Mouse (Mus musculus) kidney, embryonic 15.5 days (tissue): ENCODE data around the gene Arhgap32. TPM values are rescaled to one million over a fixed set of nuclear protein-coding genes. Genes with fewer than 3 reads are reported as not detected.
A peak's percentile ranks its signal among the peaks of the same experiment; 100 is the strongest.

Experiments used
- ATAC-seq: fragments of 200-750 bp; cut with Nextera tagmentation; replicated peaks from 2 replicates; pipeline ENCODE4 v1.8.0; 2017; ENCODE audit warnings: moderate TSS enrichment; ENCODE audit not compliant: low FRiP score
- H3K27ac ChIP-seq: fragments of 300-500 bp; sonication (generic); 2 replicates; pipeline ENCODE4 v1.5.1; 2015; ENCODE audit warnings: mild to moderate bottlenecking, inconsistent platforms
- H3K27me3 ChIP-seq: fragments of 300-500 bp; sonication (generic); 2 replicates; pipeline ENCODE4 v1.6.1; 2015; ENCODE audit warnings: inconsistent platforms
- H3K36me3 ChIP-seq: fragments of 300-500 bp; sonication (generic); 2 replicates; pipeline ENCODE4 v1.6.1; 2015; ENCODE audit warnings: inconsistent platforms
- H3K4me1 ChIP-seq: fragments of 300-500 bp; sonication (generic); 2 replicates; pipeline ENCODE4 v1.6.1; 2015; ENCODE audit warnings: inconsistent platforms
- H3K4me2 ChIP-seq: fragments of 300-500 bp; sonication (generic); 2 replicates; pipeline ENCODE4 v1.6.1; 2015; ENCODE audit warnings: moderate library complexity, mild to moderate bottlenecking, inconsistent platforms
- H3K4me3 ChIP-seq: fragments of 300-500 bp; sonication (generic); replicated peaks from 2 replicates; pipeline ENCODE4 v1.5.1; 2015; ENCODE audit warnings: mild to moderate bottlenecking, inconsistent platforms
- H3K9ac ChIP-seq: fragments of 300-500 bp; sonication (generic); 2 replicates; pipeline ENCODE4 v1.6.1; 2015; ENCODE audit warnings: mild to moderate bottlenecking, inconsistent platforms
- H3K9me3 ChIP-seq: fragments of 300-500 bp; sonication (generic); replicated peaks from 2 replicates; pipeline ENCODE4 v1.6.1; 2016; ENCODE audit warnings: inconsistent platforms
- WGBS: fragments of 180-500 bp; shearing (Covaris S2); methylation state at CpG from one replicate; pipeline ENCODE4 v1.1.7; 2015; ENCODE audit warnings: mixed read lengths; 5-methylcytosine and 5-hydroxymethylcytosine counted together
- microRNA-seq: library from miRNA; unstranded; fragments of <30 nt; microRNA quantifications from one replicate; pipeline ENCODE4, GENCODE M21; 2016
- polyA plus RNA-seq: library from polyadenylated mRNA; unstranded; fragments of >200 nt; fragmentation: Nextera tagmentation; extraction: Ambion mirVana; gene quantifications from 2 replicates; pipeline ENCODE4 v1.2.1, GENCODE M21; 2015

Arhgap32 gene
- polyA plus RNA-seq, 1 experiment from 2014 or later, result 8.6 TPM

GRCm38 (mm10) chr9:32291618-32292017, 175.7 kb downstream of the Arhgap32 start:
- peak; percentile 68 for ATAC-seq

DNA sequence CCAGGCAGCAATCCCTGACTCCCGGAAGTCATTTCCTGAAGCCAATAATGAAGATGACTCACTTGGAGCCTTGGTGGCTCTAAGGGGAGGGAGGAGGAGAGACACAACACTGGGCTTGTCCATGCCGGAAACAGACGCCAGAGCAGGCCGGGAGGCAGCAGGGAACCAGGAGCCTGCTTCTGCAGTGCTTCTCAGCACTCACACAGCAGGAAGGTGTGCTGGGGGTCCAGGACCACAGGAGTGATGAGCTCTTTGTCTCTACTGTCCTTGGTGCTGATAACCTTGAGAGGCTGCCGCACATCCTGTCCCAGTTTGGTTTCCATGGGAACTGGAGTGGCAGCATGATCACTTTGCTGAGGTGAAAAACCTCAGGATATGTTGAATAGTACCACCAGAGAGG, 176.8 kb downstream of the Arhgap32 start:
- H3K4me1 ChIP-seq, result peaks cover 18% of the 10 kb centered on the region
- 17% methylated on average over 5 of the region's 5 CpGs for WGBS
- H3K36me3 ChIP-seq, result no peaks in the 10 kb centered on the region
- no peak; the same call in 1 of the 2 replicates for ATAC-seq
- no peak overlapping the region for H3K4me2 ChIP-seq
- H3K27me3 ChIP-seq, result no peaks in the 10 kb centered on the region
- H3K9ac ChIP-seq, result no peak overlapping the region
- H3K4me3 ChIP-seq, result no peak overlapping the region
- 0 out of 2 replicates have a peak overlapping the region, but pooled peaks have one; percentile 10 for H3K27ac ChIP-seq
- H3K9me3 ChIP-seq, result no peaks in the 10 kb centered on the region

More at GRCm38 (mm10) chr9:32291618-32292017, 175.7 kb downstream of the Arhgap32 start:
- Histone ChIP-seq H3K9me3 (no peaks in the 10 kb centered on the region), H3K9ac (no peak overlapping the region), H3K4me2 (0 out of 2 replicates have a peak overlapping the region, but pooled peaks have one; percentile 25), H3K27ac (no peak overlapping the region), H3K27me3 (no peaks in the 10 kb centered on the region), H3K36me3 (no peaks in the 10 kb centered on the region), H3K4me1 (peaks cover 18% of the 10 kb centered on the region), H3K4me3 (no peak overlapping the region)
- WGBS, result 38% methylated on average over 7 of the region's 7 CpGs

- no peaks in the 10 kb centered on the region for H3K27me3 ChIP-seq
- H3K9ac ChIP-seq, result no peak overlapping the region
- H3K36me3 ChIP-seq, result no peaks in the 10 kb centered on the region
- no peak overlapping the region for H3K27ac ChIP-seq
- H3K4me1 ChIP-seq, result peaks cover 18% of the 10 kb centered on the region
- no peak for ATAC-seq
- 87% methylated on average over 9 of the region's 9 CpGs for WGBS
- no peak overlapping the region for H3K4me3 ChIP-seq
- no peaks in the 10 kb centered on the region for H3K9me3 ChIP-seq
- no peak overlapping the region for H3K4me2 ChIP-seq
Observed at GRCm38 (mm10) chr9:32295061-32295800, 179.3 kb downstream of the Arhgap32 start.

GRCm38 (mm10) chr9:32302501-32303150, 186.7 kb downstream of the Arhgap32 start:
- Histone ChIP-seq H3K4me2 (no peak overlapping the region), H3K4me3 (no peak overlapping the region), H3K27me3 (no peaks in the 10 kb centered on the region), H3K36me3 (no peaks in the 10 kb centered on the region), H3K4me1 (no peaks in the 10 kb centered on the region), H3K9ac (no peak overlapping the region), H3K9me3 (no peaks in the 10 kb centered on the region), H3K27ac (no peak overlapping the region)
- no peak for ATAC-seq
- WGBS, result 70% methylated on average over 13 of the region's 13 CpGs

DNA sequence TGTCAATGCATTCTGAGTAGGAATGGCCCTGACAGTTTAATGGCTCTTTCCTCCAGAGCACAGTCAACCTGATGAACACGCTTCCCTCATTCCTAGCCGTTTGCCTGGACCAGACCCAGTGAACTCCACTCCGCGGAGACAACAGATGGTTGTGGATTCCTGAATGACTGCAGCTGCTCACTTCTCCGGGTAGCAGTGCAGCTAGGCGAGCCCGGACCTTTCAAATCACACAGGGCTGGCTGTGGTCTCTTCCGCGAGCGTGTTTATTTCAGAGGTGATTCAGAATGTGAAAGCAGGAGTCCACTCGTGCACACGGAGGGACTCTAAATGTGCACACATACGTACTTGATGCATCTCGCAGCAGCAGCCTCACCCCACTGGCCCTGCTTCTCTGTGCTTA, 195.8 kb downstream of the Arhgap32 start:
- Histone ChIP-seq H3K4me1 (peaks cover 16% of the 10 kb centered on the region), H3K27ac (no peak overlapping the region), H3K9me3 (no peaks in the 10 kb centered on the region), H3K4me3 (no peak overlapping the region), H3K4me2 (peak overlapping the region; percentile 37), H3K36me3 (no peaks in the 10 kb centered on the region), H3K27me3 (peaks cover 9% of the 10 kb centered on the region; the same call in 1 of the 2 replicates), H3K9ac (no peak overlapping the region)
- 31% methylated on average over 14 of the region's 14 CpGs for WGBS
- ATAC-seq, result 0 out of 2 replicates have a peak, but pooled peaks have one; percentile 22

- H3K27ac ChIP-seq, result no peak overlapping the region
- no peaks in the 10 kb centered on the region for H3K36me3 ChIP-seq
- H3K4me2 ChIP-seq, result peak overlapping the region; percentile 37
- no peak overlapping the region for H3K4me3 ChIP-seq
- no peak for ATAC-seq
- no peak overlapping the region for H3K9ac ChIP-seq
- no peaks in the 10 kb centered on the region for H3K9me3 ChIP-seq
- 71% methylated on average over 4 of the region's 4 CpGs for WGBS
- H3K27me3 ChIP-seq, result peaks cover 9% of the 10 kb centered on the region; the same call in 1 of the 2 replicates
- H3K4me1 ChIP-seq, result peaks cover 16% of the 10 kb centered on the region
Observed at GRCm38 (mm10) chr9:32312208-32312607, 196.3 kb downstream of the Arhgap32 start.

GRCm38 (mm10) chr9:32314071-32314470, 198.1 kb downstream of the Arhgap32 start:
- WGBS, result 87% methylated on average over 3 of the region's 3 CpGs
- peaks cover 19% of the 10 kb centered on the region for H3K4me1 ChIP-seq
- H3K36me3 ChIP-seq, result no peaks in the 10 kb centered on the region
- no peak overlapping the region for H3K27ac ChIP-seq
- H3K9me3 ChIP-seq, result no peaks in the 10 kb centered on the region
- no peak for ATAC-seq
- H3K27me3 ChIP-seq, result peaks cover 9% of the 10 kb centered on the region; the same call in 1 of the 2 replicates
- H3K9ac ChIP-seq, result no peak overlapping the region
- no peak overlapping the region for H3K4me2 ChIP-seq
- H3K4me3 ChIP-seq, result no peak overlapping the region

- no peak overlapping the region for H3K27ac ChIP-seq
- H3K4me2 ChIP-seq, result no peak overlapping the region
- peaks cover 31% of the 10 kb centered on the region for H3K4me1 ChIP-seq
- H3K9me3 ChIP-seq, result no peaks in the 10 kb centered on the region
- no peak overlapping the region for H3K9ac ChIP-seq
- H3K36me3 ChIP-seq, result no peaks in the 10 kb centered on the region
- H3K4me3 ChIP-seq, result no peak overlapping the region
- WGBS, result 89% methylated on average over 3 of the region's 3 CpGs
- peaks cover 8% of the 10 kb centered on the region; the same call in 1 of the 2 replicates for H3K27me3 ChIP-seq
- ATAC-seq, result no peak
Observed at GRCm38 (mm10) chr9:32315999-32316398, 200.1 kb downstream of the Arhgap32 start.

Small RNA genes within 50 kb of the gene (microRNA-seq; reads per million reads assigned to microRNA genes)
- not detected for gene Gm44453

Other genes starting within 250 kb of the Arhgap32 start
- 0.16 TPM in 1 of 2 replicates, not detected in the other for gene Barx2, start 202.7 kb upstream of the Arhgap32 start, polyA plus RNA-seq
- gene Kcnj5, start 228.2 kb downstream of the Arhgap32 start, polyA plus RNA-seq, result 1.7 and 1.8 TPM in 2 replicates